Mouse (Mus musculus): ENCODE measurements around the gene Axdnd1.
A peak's percentile ranks its signal among the peaks of the same experiment; 100 is the strongest.
"Not testable (repeated sequence)": the region's sequence is repeated elsewhere in the genome, so short reads cannot be mapped to it uniquely, and the experiment has no call there.

Axdnd1 gene

DNA sequence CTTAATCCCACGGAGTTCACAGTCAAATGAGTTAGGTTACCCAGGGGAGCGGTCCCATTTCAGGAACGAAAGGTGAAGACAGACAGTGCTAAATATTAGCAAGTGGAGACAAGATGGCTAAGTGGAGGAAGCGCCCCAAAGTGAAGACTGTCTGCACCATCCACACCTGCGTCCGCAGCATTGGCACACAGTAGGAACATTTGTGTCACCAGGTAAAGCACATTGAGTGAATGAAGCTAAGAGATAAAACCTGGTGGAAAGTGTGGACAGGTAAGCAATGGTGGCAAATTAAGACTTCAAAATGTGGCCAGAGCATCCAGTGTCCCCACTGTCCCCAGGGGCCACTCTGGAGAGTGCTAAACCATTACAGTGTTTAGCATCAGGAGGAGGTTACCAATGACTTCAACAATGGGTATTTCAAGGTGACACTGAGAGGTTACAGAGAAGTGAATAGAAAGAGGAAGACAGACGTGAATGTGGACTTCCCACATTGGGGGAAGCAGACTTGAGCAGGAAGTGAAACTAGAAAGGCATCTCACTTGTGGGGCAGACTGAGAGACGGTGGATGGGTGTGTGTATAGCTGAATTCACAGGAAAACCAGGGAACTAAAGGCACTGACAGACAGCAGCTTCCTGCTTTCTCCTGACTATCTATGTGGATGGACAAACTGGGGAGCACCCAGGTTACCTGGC is 16.2 kb upstream of the Axdnd1 start:
- no peak for DNase-seq (ENCODE audit: low read depth)

GRCm38 (mm10) chr1:156433497-156433896 is 12.5 kb upstream of the Axdnd1 start:
- no peak for DNase-seq (ENCODE audit: low read depth)

DNA sequence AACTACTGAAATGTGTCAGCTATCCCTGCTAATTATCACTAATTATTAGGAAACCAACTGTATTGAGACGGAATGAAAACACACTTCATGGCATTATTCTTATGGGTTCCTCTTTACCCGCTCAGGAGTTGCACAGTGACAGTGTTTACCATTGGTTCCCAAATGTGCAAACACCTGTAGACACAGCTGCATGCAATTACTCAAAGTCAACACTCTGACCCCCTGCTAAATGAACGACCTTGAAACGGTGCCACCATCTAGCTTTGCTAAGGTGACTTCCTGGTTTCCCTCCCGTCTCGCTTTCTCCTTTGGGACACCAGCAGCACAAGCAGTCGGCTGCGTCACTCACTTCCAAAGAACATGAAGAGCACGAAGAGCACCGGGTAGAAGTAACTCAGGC is 11.5 kb upstream of the Axdnd1 start:
- DNase-seq (ENCODE audit: low read depth), result no peak

DNA sequence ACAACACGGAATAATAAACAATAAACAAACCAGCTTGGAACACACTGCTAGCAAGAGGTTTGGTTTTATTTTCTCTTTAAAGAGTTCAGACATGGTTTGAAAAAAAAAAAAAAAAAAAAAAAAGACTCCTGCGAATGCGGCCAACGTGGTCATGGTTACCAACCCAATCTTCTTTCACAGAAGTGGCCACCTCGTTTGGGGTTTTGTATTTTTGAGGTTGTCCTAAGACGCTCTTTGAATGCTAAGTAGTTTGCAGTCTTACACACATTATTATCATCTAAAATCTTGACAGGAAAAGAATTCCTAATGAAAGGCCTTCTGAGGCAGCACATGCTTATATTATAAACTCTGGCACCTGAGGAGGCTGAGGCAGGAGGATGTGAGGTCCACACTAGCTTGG is 7.5 kb upstream of the Axdnd1 start:
- DNase-seq (ENCODE audit: low read depth), result no peak

DNA sequence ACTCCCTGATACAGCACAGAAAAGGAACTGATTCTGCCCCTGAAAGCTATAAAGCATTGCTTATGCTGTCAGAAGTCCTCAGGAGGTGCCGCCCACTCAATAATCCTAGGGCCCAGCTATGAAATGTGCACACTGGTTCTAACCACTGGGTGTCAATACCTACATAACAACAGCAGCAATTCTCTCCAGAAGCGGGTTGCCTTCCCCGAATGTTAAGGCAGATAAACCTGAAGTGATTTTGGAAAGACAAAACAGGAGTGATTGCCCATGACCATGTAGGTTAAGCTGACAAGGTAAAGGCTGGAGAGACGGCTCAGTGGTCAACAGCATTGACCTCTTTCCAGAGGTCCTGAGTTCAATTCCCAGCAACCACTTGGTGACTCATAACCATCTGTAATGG is 4.8 kb upstream of the Axdnd1 start:
- no peak for DNase-seq (ENCODE audit: low read depth)

GRCm38 (mm10) chr1:156424054-156424453 is 3.1 kb upstream of the Axdnd1 start:
- DNase-seq (ENCODE audit: low read depth), result no peak

DNA sequence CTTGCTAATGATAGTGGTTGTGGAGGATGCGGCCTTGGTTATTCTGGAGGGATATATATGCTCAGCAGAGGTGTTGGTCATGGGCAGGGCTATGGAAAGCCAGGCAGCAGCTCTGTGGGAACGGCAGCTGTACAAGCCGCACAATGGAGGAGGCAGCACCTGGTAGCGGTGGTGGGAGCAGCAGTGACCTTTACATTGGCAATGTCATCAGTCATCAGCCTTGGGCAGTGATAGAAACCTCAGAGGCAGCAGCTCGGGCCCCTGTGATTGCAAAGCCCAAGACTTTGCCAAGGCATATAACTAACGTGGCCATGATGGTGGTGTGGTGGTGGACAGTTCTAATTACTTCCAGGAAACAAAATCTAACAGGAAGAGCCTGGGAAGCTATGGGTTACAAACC is 2.5 kb upstream of the Axdnd1 start:
- DNase-seq (ENCODE audit: low read depth), result no peak

GRCm38 (mm10) chr1:156422856-156423255 is 1.9 kb upstream of the Axdnd1 start:
- DNase-seq (ENCODE audit: low read depth), result no peak

- DNase-seq (ENCODE audit: low read depth), result no peak
Observed at GRCm38 (mm10) chr1:156418170-156418569, 2.8 kb downstream of the Axdnd1 start.

DNA sequence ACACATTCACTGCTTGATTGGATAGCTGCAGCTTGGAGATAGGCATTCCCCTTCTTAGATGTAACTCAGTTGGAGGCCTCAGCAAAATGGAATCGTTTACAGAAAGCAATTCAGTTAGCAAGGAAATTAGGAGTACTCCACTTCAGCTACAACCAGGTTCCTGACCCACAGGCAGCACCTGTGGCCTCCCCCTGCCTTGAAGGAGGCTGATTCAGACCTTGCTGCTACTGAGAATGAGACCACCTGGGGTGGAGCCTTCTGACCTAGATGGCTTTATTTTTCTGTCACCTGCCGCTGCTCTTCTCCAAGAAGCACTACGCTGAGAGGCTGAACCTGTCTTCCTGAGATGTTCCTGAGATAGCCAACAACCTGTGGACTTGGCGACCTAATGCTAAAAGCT is 12.4 kb downstream of the Axdnd1 start:
- DNase-seq (ENCODE audit: low read depth), result no peak

DNA sequence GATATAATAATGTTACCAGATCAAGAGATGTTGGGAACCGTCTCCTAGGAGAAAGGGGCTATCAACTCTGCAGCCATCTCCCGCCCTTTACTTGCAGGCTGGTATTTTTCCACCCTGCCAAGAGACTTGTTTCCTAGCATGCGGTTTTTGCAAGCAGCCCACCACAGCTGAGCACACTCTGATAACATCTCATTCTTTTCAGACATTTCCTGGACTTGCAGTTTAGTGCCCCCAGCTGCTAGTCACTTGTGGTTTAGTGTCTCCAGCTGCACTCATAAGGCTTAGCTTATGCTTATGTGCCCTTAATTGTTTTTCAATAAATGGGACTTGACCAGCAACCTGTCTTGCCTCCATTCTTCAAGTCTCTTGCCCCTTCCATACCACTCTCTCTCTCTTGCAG is 13.0 kb downstream of the Axdnd1 start:
- DNase-seq (ENCODE audit: low read depth), result peak; percentile 23

DNA sequence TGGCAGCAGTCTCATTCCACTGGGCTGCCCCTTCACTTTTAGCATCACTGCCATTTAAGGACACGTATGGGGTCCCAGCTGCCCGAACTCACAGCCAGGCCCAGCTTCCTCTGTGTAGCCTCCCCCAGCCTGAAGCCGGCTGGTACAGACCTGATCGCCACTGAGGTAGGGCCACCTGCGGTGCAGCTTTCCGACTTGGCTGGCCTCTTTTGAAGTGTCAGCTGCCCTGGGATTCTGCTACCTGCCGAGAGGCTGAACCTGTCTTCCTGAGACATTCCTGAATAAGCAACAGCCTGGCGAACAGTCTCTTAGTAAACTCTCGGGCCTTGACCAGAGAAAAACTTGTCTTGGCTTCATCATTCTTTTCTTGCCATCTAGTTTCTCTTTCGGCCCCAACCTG is 17.7 kb downstream of the Axdnd1 start:
- no peak for DNase-seq (ENCODE audit: low read depth)

GRCm38 (mm10) chr1:156402491-156402890 is 18.5 kb downstream of the Axdnd1 start:
- DNase-seq (ENCODE audit: low read depth), result no peak

- DNase-seq (ENCODE audit: low read depth), result not testable (repeated sequence)
Observed at GRCm38 (mm10) chr1:156400159-156400558, 20.8 kb downstream of the Axdnd1 start.

DNA sequence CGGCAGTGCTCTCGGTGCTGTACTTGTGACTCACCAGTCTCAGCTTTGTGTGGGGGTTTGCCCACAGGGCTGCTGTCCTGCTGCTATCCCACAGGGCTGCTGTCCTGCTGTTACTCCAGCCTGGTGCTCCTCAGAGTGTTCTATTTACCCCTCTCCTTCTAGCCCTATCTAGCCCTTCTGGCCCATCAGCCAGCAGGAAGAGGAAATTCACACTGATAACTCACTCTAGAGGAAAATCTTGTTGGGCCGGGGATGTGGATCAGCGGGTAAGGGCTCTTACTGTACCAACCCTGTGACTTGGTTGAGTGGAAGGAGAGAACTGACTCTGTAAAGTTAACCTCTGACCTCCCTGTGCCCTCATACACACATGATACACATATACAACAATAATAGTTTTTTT is 27.8 kb downstream of the Axdnd1 start:
- no peak for DNase-seq (ENCODE audit: low read depth)

GRCm38 (mm10) chr1:156386880-156387279 is 34.1 kb downstream of the Axdnd1 start:
- DNase-seq (ENCODE audit: low read depth), result no peak

- no peak for DNase-seq (ENCODE audit: low read depth)
Observed at GRCm38 (mm10) chr1:156386232-156386631, 34.7 kb downstream of the Axdnd1 start.

- no peak for DNase-seq (ENCODE audit: low read depth)
Observed at GRCm38 (mm10) chr1:156381217-156381616, 39.7 kb downstream of the Axdnd1 start.

DNA sequence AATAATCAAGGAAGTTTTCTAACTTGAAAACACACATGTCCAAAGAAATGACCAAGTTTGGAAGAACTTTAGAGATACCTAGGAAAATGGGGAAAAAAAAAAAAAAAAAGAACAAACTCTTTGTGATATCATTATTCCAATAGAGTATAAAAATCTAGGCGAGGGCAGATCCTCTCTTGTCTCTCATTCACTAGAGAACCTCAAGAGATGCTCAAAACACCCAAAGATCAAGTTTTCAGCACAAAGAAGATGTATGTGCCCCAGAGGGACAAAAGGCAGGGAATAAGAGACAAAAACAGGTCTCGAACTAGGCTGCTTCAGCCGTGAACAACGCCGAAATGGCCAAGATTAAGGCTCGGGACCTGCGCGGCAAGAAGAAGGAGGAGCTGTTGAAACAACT is 55.2 kb downstream of the Axdnd1 start, which contains the start of gene Gm2000:
Gene Gm2000, plus strand, starts transcription at position 301 of the 400 bp plus-strand sequence.
- DNase-seq (ENCODE audit: low read depth), result no peak

DNA sequence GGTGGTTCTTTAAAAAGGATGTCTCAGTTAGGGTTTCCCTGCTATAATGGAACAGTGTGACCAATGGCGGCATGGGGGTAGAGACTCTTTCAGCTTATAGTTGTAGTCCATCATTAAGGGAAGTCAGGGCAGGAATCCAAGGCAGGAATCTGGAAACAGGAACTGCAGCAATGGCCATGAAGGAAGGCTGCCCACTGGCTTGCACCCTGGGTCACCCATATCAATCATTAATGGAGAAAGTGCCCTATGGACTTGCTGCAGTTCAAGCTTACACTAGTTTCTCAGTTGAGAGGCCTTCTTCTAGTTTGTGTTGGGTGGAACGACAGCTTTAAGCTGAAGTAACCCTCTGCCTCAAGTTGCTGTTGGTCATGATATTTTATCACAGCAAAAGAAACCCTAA is 68.5 kb downstream of the Axdnd1 start:
- DNase-seq (ENCODE audit: low read depth), result no peak

DNA sequence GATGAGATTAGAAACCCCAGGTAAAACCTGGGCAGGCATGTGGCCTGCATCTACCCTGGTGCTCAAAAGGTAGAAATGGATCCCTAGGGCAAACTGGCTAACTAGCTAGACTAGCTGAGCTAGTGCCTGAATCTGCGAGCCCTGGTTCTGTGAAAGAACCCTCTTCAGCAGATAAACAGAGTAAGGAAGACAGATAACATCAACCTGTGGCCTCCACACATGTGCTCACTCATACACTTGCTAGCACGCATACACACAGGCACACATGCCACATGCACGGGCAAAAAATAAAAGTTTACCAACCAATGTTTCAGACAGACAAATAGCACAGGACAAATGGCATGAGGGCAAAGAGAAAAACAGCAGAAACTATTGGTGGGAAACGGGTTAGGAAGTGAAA is 70.5 kb downstream of the Axdnd1 start:
- no peak for DNase-seq (ENCODE audit: low read depth)

DNA sequence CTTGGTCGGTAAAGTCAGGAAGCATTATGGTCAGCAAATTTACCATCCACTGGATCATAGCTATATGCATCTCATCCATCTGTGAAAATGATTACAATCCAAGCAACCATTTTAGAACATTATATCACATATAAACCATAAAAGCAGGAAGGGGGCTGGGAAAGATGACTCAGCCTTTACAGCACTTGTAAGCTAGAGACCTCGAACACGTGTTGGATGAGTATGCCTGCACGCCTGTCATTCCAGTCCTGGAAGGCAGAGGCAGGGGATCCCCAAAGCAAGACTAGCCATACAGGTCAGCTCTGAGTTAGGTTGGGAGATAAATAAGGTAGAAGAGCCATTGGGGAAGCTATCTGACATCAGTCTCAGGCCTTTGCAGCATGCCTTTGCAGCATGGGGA is 71.9 kb downstream of the Axdnd1 start:
- no peak for DNase-seq (ENCODE audit: low read depth)

DNA sequence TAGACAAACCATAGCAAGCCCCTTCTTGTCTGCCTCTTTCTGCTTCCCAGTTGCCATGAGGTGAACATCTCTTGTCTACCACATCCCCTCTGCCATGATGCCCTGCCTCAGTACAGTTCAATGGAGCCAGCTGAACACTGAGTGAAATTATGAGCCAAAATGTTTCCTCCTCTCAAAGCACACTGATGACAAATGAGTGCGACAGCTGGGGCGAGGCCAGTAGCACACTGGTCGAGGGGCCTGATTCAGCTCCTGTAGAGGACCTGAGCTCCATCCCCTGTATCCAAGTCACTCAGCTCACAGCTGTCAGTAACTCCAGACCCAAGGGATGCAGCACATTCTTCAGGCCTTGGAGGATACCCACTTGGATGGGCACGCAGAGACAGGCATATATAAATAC is 75.3 kb downstream of the Axdnd1 start:
- no peak for DNase-seq (ENCODE audit: low read depth)

DNA sequence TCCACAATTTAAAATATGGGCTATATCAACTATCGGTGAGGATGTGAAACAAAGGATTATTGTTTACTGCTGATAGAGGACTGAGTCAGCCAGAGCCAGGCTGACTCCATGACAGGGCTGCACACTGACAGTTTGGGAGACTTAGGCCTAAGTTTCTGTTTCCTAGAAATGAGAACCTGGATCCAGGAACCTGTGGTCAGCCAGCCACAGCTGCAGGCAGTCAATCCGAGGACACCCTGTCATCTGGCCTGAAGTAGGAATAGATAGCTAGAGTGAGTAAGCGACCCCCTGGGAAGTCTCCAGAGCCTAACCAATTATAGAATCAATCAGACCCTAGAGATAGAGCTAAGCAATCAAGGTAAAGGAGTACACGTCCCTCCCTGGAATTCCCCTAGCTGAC is 76.5 kb downstream of the Axdnd1 start:
- no peak for DNase-seq (ENCODE audit: low read depth)

GRCm38 (mm10) chr1:156340847-156341246 is 80.1 kb downstream of the Axdnd1 start:
- DNase-seq (ENCODE audit: low read depth), result no peak
